Mouse (Mus musculus): Measurements from ENCODE around the gene Gm7978. TPM values are rescaled to one million over a fixed set of nuclear protein-coding genes. Genes with fewer than 3 reads are reported as not detected.
"Not testable (repeated sequence)": the region's sequence is repeated elsewhere in the genome, so short reads cannot be mapped to it uniquely, and the experiment has no call there.

The Gm7978 gene
- not detected in 2 replicates for polyA plus RNA-seq (2015; fragmentation: Nextera tagmentation; extraction: Ambion mirVana)

- H3K4me2 ChIP-seq (ENCODE audit: low read depth, low read length); H3K27ac ChIP-seq (ENCODE audit: low read depth); H3K36me3 ChIP-seq (replicated peaks; ENCODE audit: insufficient read depth, low read length); DNase-seq; H3K9me3 ChIP-seq (ENCODE audit: low read length); ATAC-seq; H3K27me3 ChIP-seq (ENCODE audit: insufficient read depth, low read length); H3K9ac ChIP-seq (replicated peaks); H3K4me3 ChIP-seq (ENCODE audit: low read depth, low read length); H3K4me1 ChIP-seq (ENCODE audit: insufficient read depth): not testable (repeated sequence)
- no CpG with 5 or more reads among the region's 1 CpGs for WGBS (ENCODE audit: insufficient replicate concordance)
These were observed at the start of gene Gm7978 for GRCm38 (mm10) chr5:95736073-95736472. Gm7978 (minus strand) TSS chr5:95736173.

- H3K4me2 ChIP-seq (ENCODE audit: low read depth, low read length); H3K36me3 ChIP-seq (replicated peaks; ENCODE audit: insufficient read depth, low read length); H3K9me3 ChIP-seq (ENCODE audit: low read length); H3K9ac ChIP-seq (replicated peaks); ATAC-seq; H3K27me3 ChIP-seq (ENCODE audit: insufficient read depth, low read length); DNase-seq; H3K4me3 ChIP-seq (ENCODE audit: low read depth, low read length); H3K4me1 ChIP-seq (ENCODE audit: insufficient read depth); H3K27ac ChIP-seq (ENCODE audit: low read depth): not testable (repeated sequence)
- no CpG with 5 or more reads among the region's 2 CpGs for WGBS (ENCODE audit: insufficient replicate concordance)
These were observed 39.7 kb upstream of the Gm7978 start, which contains the start of gene E330014E10Rik for GRCm38 (mm10) chr5:95775690-95776089. E330014E10Rik (plus strand) TSS chr5:95775990.

GRCm38 (mm10) chr5:95741714-95742113 lies 5.7 kb upstream of the Gm7978 start, which contains the start of gene Gm7982:
Gm7982 (plus strand) TSS chr5:95742014.
- DNase-seq; H3K27me3 ChIP-seq (ENCODE audit: insufficient read depth, low read length); H3K9me3 ChIP-seq (ENCODE audit: low read length); H3K4me1 ChIP-seq (ENCODE audit: insufficient read depth); H3K27ac ChIP-seq (ENCODE audit: low read depth); ATAC-seq; H3K4me3 ChIP-seq (ENCODE audit: low read depth, low read length); H3K36me3 ChIP-seq (replicated peaks; ENCODE audit: insufficient read depth, low read length); H3K9ac ChIP-seq (replicated peaks); H3K4me2 ChIP-seq (ENCODE audit: low read depth, low read length): not testable (repeated sequence)
- WGBS (ENCODE audit: insufficient replicate concordance): no CpG with 5 or more reads among the region's 3 CpGs

Other genes with a start within 250 kb of the Gm7978 start
- not detected in 2 replicates for gene Gm3286, start 225.4 kb downstream of the Gm7978 start, polyA plus RNA-seq (2015; fragmentation: Nextera tagmentation; extraction: Ambion mirVana)
- gene Gm7971, start 141.3 kb downstream of the Gm7978 start, polyA plus RNA-seq (2015; fragmentation: Nextera tagmentation; extraction: Ambion mirVana): not detected in 2 replicates
- not detected in 2 replicates for gene Gm7982, start 5.8 kb upstream of the Gm7978 start, polyA plus RNA-seq (2015; fragmentation: Nextera tagmentation; extraction: Ambion mirVana)
- not detected in 2 replicates for gene E330014E10Rik, start 39.8 kb upstream of the Gm7978 start, polyA plus RNA-seq (2015; fragmentation: Nextera tagmentation; extraction: Ambion mirVana)
- gene Cxcl13, start 220.8 kb upstream of the Gm7978 start, polyA plus RNA-seq (2015; fragmentation: Nextera tagmentation; extraction: Ambion mirVana): 0.09 and 0.18 TPM in 2 replicates

All from liver, postnatal 0 days (tissue).